Mouse (Mus musculus) lung, postnatal 36 days (tissue): ENCODE data around the gene Tapbp.

Source experiments
- DNase-seq: peaks from one replicate; pipeline ENCODE4 v3.0.0; 2022; ENCODE audit warnings: mixed read lengths

The Tapbp gene

GRCm38 (mm10) chr17:33924577-33925283 lies 9.0 kb downstream of the Tapbp start:
- DNase-seq = peak; percentile 71

- DNase-seq = no peak
Measured at GRCm38 (mm10) chr17:33925406-33926116, 9.9 kb downstream of the Tapbp start.

DNA sequence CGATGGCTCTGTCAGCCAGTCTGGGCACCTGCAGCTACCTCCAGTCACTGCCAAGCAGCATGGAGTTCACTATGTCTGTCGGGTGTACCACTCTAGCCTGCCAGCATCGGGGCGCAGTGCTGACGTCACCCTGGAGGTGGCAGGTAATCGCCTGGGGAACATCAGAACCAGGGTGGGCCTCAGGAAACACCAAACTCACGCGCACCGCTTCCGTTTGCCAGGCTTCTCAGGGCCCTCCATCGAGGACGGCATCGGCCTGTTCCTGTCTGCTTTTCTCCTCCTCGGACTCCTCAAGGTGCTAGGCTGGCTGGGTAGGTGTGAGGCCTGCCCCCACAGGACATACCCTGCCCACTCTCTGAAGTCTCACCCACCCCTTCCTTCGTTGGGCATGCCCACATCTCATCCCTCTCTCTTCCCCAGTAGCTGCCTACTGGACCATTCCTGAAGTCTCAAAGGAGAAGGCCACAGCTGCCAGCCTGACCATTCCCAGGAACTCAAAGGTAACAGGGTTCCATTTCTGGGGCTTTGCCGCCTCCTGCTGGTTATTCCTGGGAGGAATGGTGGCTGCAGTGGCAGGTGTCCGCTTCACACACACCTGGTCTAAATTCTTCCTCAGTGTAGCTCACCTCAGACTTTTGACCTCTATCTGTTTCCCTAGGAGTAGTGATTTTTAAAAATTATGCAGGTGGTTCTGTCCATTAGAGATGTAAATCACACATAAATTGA lies 10.7 kb downstream of the Tapbp start:
- DNase-seq = peak; percentile 42

DNA sequence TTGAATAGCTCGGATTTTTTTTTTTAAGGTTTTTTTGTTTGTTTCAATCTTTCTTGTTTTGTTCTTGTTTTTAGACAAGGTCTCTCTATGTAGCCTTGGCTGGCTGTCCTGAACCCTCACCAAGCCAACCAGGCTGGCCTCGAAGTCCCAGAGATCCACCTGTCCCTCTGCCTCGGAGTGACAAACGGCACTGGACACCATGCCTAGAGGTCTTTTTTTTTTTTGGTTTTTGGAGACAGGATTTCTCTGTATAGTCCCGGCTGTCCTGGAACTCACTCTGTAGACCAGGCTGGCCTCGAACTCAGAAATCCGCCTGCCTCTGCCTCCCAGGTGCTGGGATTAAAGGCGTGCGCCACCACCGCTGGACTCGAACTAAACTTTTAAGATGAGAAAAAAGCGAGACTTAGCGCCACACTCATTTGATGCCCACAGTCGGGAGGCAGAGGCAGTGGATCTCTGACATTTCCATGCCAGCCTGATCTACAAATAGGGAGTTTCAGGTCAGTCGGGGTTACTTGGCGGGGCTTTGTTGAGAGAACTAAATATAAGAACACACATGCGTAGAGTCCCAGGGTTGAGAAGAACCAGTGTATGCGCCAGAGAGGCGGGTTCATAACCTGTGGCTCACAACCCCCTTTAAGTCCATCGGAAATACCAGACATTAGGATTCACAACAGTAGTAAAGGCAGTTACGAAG lies 12.7 kb downstream of the Tapbp start:
- DNase-seq = no peak

DNA sequence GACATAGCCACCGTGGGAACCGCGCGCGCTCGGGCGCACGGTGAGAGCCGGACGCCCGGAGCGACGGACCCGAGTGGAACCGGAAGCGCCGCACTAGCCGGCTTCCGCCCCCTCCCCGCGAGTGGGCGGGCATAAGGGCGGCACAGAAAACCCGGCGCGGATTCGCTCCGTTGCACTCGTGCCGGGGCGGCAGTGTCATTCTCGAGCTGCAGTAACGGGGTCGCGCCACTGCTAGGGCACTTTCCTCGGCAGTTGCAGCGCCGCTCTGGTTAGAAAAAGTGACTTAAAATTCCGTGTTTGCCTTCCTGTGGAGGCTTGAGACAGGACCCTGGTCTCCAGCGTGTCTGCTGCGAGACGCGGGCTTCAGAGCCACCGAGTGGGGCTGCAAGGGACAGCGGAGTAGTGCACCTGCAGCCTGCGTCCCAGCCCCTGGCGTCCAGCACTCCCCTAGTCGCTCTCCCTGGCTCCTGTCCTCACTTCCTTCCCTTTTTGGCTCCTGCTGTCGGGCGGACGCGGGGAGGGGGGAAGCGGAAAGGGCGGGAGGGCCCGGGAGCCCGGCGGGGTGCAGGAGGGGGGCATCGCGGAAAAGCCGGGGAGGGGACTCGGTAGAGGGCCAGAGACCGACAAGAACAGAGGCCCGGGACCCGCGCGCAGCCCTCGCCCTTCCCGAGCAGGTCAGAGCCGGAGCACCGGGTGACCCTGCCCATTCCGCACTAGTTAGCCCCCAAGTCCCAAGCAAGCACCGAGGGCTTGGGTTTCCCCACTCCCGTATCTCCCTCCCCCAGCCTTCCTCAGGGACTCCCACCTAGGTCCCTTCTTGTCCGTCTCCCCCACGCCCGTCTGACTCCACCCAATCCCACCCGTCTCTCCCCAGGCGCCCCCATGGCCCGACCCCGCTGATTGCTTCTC lies 13.9 kb downstream of the Tapbp start, which contains the start of gene Rgl2:
Gene Rgl2 (plus strand): TSS at position 173 of the 909 bp plus-strand sequence.
- DNase-seq = peak; percentile 88

DNA sequence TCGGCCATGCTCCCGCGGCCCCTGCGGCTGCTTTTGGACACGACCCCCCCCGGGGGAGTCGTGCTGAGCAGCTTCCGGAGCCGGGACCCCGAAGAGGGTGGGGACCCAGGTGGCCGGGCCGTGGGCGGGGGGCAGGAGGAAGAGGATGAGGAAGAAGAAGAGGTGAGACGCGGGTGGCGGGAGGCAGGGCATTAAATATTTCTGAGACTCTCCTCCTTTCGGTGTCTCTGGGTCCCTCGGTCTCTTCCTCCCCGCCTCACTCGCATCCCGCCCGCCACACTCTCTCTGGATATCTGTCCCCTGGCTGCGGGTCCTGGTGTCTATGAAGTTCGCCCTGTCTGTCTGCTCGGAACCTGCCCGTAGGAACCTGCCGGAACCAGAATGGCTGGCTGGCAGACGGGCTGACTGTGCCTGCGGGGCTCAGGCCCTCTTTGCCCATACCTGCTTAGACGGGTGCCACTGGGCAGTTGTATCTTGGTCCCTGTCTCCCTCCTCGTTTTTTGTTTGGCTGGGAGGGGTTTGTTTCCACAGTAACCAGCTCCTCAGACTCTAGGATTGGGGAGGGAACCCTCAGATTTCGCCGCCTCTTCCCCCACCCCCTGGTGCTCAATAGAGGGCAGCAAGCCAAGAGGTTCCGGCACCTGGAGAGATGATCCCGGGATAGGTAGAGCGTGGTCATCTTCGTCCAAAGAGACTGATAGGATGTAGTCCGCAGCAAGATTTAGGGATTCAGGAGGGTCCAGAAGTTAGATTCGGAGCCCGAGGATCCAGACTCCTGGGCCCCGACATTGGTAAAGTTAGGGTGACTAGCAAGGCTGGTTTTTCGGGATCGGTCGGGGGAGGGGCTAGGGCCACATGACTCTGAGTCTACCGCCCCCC lies 14.8 kb downstream of the Tapbp start:
- peak; percentile 85 for DNase-seq

GRCm38 (mm10) chr17:33931159-33931866 lies 15.6 kb downstream of the Tapbp start:
- DNase-seq = no peak

DNA sequence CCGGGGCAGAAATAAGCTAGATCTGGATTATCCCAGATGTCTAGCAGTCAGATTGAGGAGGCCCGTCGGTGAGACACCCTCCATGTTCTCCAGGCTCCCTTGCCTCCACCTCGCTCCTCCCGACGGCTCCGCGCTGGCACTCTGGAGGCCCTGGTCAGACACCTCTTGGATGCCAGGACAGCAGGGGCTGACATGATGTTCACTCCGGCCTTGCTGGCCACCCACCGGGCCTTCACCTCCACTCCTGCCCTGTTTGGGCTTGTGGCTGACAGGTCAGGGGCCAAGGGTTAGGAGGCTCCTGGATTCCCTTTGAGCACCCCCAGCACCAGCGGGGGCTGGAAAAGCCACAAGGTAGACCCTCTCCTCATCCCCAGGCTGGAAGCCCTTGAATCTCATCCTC lies 16.2 kb downstream of the Tapbp start:
- DNase-seq = no peak

- DNase-seq = no peak
Measured at GRCm38 (mm10) chr17:33932448-33932847, 16.7 kb downstream of the Tapbp start.

DNA sequence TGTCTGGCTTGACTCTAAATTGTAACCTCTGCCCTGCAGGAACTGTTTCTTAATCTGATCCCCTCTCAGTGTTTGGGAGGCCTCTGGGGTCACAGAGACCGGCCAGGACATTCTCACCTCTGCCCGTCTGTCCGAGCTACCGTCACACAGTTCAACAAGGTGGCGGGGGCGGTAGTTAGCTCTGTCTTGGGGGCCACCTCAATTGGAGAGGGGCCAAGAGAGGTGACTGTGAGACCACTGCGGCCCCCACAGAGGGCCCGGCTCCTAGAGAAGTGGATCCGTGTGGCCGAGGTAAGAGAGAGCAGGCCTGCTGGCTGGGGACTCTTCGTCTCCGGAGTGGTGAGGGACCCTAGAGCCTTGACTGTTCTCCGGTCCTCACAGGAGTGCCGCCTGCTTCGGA lies 17.3 kb downstream of the Tapbp start:
- DNase-seq = no peak

DNA sequence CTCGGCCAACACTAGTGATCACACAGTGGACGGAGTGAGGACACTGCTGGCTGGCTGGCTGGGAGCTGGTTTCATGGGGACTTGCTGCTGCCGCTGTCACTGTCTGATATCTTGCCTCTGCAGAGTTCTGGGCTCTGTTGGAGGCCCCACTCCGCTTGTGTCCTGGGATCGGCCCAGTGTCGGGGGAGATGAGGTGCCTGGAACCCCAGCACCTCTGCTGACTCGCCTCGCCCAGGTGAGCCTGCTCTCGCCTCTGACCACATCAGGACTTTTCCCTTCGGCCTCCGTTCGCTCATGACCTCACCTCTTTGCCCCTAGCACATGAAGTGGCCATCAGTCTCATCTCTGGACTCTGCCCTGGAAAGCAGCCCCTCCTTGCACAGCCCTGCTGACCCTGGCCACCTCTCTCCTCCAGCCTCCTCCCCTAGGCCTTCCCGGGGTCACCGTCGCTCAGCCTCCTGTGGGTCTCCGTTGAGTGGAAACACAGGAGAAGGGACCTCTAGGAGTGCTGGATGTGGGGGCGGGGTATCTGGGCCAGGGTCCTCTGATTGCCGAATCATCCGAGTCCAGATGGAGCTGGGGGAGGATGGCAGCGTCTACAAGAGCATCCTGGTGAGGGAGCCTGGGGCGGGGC lies 19.8 kb downstream of the Tapbp start:
- no peak for DNase-seq

- DNase-seq = no peak
Measured at GRCm38 (mm10) chr17:33936993-33937392, 21.3 kb downstream of the Tapbp start.

DNA sequence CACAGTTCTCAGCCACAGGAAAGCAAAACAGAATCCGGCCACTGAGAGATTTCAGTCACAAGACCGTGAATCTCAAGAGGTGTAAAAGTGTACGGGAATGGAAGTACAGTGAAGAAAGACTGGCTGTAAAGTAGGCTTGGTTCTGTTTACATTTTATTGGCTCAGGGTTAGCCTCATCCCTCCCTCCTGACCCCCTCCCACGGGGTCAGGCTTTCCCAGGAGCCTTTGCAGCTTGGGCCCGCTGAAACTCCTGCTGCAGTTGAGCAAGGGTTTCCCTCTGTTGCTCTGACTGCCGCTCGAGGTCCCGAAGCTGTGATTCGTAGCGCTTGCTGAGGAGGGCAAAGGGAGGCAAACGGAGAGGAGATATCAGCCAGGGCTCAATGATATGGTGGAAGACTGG lies 23.1 kb downstream of the Tapbp start:
- DNase-seq = no peak

DNA sequence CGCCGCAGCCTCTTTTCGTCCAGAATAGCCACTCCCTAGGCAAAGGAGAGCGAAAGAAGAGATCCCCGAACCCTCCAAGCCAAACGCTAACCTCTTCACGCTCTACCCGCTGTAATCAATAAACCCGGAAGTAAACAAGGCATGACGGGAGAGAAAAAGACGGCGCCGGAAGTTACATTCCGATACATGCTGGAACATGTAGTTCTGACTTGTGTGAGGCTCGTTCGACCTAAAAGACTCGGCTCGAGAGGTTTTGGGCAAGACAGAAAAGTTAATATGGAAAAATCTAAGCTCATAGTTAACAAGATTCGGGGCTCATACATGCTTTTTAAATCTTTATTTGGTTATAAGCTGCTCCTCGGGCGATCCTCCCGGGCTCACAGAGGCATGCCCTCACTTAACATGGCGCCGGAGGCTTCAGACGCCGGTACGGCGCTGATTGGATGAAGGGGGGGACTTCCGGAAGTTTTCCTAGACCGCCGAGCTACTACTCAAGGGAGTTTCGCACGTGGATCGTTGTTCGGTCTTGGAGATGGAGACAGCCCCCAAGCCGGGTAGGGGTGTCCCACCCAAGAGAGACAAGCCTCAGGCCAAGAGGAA lies 24.6 kb downstream of the Tapbp start, which contains the start of the genes Pfdn6 and Wdr46:
Gene Pfdn6 (minus strand): TSS at position 138 of the 600 bp plus-strand sequence.
Gene Wdr46 (plus strand): TSS at position 455 of the 600 bp plus-strand sequence.
- peak; percentile 94 for DNase-seq

DNA sequence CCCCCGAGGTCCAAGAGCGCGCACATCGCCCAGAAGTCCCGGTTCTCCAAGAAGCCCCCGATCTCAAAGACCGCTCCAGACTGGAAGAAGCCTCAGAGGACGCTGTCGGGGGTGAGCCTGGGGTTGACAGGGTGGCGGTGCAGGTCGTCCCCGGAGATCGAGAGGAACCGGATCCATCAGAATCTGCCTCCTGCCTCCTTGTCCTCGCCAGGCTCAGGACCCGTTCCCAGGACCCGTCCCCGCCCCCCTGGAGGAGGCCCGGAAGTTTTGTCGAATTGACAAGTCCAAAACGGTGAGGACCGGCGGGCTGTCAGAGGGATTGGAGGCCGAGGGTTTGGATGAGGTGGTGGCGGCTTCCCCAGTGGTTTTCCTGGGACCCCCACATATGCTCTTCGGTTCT lies 25.3 kb downstream of the Tapbp start:
- no peak for DNase-seq

- no peak for DNase-seq
Measured at GRCm38 (mm10) chr17:33941381-33941780, 25.7 kb downstream of the Tapbp start.

DNA sequence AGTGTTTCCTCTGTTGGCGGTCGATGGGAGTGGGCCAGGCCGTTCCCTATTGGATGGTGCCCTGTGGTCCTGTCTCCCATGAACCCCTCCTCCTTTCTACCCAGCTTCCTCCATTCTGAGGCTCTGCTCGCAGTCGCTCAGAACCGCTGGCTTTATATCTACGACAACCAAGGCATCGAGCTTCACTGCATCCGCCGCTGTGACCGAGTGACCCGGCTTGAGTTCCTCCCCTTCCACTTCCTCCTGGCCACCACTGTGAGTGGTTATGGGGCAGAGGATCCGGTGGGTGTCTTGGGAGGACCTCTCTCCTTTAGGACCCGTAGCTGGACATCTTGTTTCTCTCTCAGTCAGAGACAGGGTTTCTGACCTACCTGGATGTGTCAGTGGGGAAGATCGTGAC lies 27.8 kb downstream of the Tapbp start:
- no peak for DNase-seq

DNA sequence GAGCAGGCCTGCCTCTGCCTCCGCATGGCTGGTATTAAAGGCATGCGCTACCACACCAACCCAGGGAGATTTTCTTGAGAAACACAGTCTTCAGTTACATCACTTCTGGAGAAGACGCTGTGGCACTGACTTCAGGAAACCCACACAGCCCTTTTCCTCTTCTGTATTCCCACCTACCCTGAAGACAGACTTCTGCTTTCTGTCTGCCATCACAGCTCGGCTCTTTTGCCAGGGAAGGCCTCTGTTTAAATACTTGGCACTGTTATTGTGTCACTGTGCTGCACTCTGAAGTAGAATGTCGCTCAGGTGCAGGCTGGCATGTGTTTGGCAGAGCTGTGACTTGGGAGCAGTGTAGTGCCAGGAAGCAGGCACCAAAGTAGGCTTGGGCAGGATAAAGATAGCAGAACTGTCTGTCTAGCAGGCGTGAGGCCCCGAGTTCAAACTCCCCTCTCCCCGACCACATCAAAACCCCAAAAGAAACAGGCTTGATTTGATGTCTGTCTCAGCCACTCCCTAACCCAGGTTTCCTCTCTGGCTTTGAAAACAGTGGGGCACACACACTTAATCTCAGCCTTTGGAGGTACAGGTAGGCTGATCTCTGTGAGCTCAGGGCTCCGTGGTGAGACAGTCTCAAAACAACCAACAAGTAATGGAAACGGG lies 31.9 kb downstream of the Tapbp start:
- DNase-seq = peak; percentile 32
